Mouse (Mus musculus): Measurements from ENCODE around the gene Stard7.
"Not testable (repeated sequence)": the region's sequence is repeated elsewhere in the genome, so short reads cannot be mapped to it uniquely, and the experiment has no call there.

The Stard7 gene

GRCm38 (mm10) chr2:127272806-127273205, 2.8 kb downstream of the Stard7 start:
- in situ Hi-C loops (cut with MboI, MseI): no loop called here

DNA sequence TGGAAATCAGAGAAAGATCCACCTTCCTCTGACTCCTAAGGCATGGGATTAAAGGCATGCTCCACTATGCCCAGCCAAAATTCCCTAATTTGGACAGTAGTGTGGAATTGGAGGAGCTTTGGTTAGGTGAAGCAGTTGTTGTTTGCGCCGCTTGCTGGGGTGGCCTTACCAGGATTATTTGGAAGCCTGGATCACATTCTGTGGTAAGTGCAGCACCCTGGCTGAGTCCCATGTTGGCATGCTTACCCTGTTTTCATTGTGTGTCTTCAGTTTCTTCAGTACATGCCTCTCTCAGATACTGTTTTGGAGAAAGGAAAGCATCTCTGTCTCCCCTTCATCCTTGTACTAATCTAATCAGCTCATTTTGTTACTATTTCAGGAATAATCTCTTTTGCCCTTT, 4.6 kb downstream of the Stard7 start:
- in situ Hi-C loops (cut with MboI, MseI): no loop called here

- in situ Hi-C loops (cut with MboI, MseI): no loop called here
Measured at GRCm38 (mm10) chr2:127275551-127276320, 5.7 kb downstream of the Stard7 start.

DNA sequence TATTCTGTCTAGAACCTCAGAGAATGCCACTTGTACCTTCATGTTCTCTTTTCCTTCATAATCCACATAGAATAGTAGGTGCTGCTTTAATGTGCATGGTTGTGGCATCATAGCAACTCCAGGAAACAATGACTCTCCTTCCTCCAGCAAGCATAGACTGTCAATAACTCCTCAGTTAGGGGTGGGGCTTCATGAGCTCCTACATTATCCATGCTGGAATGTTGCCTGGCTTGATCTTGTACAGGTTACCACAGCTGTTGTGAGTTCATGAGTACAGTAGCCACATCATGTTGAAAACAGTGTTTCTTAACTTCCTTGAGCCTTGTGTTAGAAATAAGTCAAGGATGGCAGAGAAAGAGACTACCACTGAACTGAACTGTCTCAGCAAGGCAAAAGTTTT, 8.1 kb downstream of the Stard7 start:
- in situ Hi-C loops (cut with MboI, MseI): no loop called here

DNA sequence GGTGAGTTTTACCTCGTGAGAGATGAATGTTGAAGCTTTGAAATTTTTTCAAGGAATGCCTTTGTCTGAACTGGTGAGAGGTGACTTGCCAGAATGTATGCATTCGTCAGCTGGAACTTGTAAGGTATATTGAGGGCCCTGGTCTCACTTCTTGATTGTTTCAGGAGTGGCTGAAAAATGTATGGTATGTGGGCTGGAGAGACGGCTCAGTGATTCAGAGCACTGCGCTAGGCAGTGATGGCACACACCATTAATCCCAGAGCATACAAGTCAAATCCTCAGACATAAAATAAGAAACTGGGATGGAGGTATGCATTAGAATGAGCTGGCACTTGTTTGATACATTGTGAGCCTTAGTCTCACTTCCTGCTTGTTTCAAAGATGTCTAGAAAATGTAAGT, 22.2 kb downstream of the Stard7 start:
- in situ Hi-C loops (cut with MboI, MseI): no loop called here

- in situ Hi-C loops (cut with MboI, MseI): no loop called here
Measured at GRCm38 (mm10) chr2:127297001-127297805, 27.2 kb downstream of the Stard7 start.

GRCm38 (mm10) chr2:127298056-127298455, 28.0 kb downstream of the Stard7 start:
- in situ Hi-C loops (cut with MboI, MseI): no loop called here

GRCm38 (mm10) chr2:127300701-127301100, 30.7 kb downstream of the Stard7 start:
- in situ Hi-C loops (cut with MboI, MseI): no loop called here

DNA sequence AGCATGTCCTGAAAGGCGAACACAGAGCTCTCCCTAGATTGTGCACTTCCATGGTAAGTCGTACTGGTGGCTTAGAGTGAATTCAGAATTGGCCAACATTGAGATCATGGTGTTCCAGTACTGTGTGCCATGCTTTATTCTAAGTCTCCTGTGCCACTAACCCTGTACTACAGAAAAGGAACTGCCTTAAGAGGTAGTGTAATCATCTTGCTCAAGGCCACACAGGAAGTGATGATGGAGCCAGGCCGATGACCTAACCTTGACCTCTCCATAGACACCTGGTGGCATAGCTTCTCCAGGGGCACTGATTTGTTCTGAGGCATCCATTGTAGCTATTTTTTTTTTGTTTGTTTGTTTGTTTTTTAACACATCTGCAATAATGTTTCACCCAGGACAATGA, 31.9 kb downstream of the Stard7 start:
- in situ Hi-C loops (cut with MboI, MseI): no loop called here

DNA sequence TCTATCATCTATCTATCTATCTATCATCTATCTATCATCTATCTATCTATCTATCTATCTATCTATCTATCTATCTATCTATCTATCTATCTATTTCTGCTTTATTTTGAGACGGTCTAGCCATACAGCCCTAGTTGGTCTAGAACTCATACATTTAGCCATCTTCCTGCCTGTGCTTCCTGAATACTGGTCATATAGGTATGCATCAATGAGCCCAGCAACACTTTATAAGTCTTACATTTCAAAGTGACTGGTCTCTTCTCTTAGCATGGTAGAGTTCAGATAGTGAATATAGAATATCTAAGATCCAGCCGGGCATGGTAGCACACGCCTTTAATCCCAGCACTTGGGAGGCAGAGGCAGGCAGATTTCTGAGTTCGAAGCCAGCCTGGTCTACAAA, 34.2 kb downstream of the Stard7 start:
- in situ Hi-C loops (cut with MboI, MseI): not testable (repeated sequence)

DNA sequence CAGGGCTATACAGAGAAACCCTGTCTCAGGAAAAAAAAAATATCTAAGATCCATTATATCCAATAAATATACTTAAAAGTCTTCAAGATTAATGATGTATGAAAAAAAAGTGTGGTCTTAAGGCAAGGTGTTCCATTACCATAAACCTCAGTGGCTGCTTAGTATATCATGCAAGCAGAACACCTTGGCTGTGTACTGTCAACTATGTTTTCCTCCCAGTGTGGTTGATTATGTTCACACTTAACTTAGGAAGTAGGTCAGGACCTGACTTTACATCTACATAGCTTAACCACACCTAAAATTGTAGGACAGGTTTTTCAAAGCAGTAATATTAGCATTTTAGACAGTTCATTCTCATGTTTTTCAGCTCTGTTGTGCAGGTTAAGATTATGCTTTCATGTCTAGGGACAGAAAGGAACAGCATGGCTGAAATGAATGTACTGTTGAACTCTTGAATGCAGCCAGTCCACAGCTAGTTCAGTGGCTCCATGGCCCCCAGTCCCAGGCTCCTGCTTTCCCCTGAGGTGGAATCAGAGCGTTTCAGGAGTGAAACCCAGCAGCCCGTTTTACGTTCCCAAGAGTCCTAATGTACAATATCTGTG, 34.7 kb downstream of the Stard7 start:
- in situ Hi-C loops (cut with MboI, MseI): loop anchor here (5.0 kb wide), 1 partner anchor 38 kb away; no protein-coding TSS in a partner anchor

DNA sequence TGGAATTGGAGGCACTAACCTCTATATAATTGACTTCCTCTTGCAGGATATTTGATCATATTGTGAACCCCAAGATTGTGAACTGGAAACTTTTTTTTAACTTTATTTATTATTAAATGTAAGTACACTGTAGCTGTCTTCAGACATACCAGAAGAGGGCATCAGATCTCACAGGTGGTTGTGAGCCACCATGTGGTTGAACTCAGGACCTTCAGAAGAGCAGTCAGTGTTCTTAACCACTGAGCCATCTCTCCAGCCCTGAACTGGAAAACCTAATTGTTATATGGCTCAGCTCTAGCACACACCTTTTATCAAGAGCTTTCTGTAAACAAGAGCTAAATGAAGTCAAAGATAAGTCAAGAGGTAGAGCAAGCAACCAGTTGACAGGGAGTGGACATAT, 36.1 kb downstream of the Stard7 start:
- in situ Hi-C loops (cut with MboI, MseI): loop anchor here (5.0 kb wide), 1 partner anchor 36 kb away; no protein-coding TSS in a partner anchor

DNA sequence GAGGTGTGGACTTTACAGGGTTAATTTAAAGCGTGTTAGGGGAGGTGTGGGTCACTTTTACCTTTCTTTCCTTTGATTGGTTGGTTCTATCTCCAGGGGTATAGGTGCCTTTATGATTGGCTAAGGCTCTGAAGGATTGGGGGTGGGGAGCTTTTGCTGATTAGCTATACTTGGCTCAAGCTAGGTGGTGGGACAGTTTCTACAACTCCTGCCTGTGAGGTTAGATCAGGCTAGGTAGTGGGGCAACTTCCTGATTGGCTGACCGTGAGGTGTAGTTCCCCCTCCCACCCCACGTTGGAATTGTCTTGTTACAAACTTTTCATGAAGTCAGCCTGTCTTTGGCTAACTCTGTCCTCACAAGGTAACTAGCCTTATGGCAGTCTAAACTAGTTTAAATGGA, 37.2 kb downstream of the Stard7 start:
- in situ Hi-C loops (cut with MboI, MseI): loop anchor here (5.0 kb wide), 1 partner anchor 35 kb away; no protein-coding TSS in a partner anchor

- in situ Hi-C loops (cut with MboI, MseI): loop anchor here (5.0 kb wide), 1 partner anchor 34 kb away; no protein-coding TSS in a partner anchor
Measured at GRCm38 (mm10) chr2:127308660-127309059, 38.6 kb downstream of the Stard7 start.

DNA sequence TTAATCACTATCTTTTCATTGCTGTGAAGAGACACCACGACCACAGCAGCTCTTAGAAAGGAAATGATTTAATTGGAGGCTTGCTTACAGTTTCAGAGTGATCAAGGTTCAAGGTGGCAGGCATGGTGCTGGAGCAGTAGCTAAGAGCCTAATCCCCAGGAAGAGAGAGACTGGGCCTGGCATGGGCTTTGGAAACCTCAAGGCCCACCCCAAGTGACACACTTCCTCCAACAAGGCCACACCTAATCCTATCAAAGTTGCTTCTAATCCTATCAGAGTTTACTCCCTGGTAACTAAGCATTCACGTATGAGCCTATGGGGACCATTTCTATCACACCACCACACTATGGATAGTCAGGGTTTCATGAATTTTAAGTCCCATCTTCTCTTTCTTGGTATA, 40.2 kb downstream of the Stard7 start:
- in situ Hi-C loops (cut with MboI, MseI): no loop called here

DNA sequence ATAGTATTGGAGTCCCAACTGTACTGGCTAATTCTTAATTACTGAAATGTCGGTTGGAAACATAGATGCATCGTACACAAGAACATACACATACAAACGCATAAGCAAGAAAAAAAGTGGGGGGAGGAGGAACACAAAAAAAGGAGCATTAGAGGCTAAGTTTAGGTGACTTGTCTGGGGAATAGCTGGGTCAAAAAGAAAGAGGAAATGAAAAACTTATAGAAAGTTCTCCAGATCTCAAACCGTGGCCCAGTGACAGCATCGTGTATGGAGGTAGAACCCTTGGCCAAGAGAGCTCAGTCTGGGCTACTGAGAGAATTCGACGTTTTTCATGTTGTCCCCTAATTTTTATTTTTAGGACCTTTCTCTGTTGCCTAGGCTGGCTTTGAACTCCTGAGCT, 40.7 kb downstream of the Stard7 start:
- in situ Hi-C loops (cut with MboI, MseI): no loop called here

DNA sequence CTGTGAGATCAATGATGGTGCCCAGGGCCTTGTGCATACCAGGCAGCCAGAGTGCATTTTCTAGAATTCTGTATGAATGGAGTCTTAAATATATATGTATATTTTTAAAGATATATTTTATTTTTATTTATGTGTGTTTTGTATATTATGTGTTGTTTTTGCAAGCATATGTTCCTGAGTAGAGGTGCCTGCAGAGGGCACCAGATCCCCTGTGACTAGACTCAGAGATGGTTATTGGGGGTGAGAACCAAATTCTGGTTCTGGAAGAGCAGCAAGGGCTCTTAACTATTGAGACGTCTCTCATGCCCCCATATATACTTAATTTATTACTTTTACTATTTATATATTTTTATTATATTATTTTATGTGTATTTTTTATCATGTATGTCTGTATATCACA, 41.2 kb downstream of the Stard7 start:
- in situ Hi-C loops (cut with MboI, MseI): no loop called here

DNA sequence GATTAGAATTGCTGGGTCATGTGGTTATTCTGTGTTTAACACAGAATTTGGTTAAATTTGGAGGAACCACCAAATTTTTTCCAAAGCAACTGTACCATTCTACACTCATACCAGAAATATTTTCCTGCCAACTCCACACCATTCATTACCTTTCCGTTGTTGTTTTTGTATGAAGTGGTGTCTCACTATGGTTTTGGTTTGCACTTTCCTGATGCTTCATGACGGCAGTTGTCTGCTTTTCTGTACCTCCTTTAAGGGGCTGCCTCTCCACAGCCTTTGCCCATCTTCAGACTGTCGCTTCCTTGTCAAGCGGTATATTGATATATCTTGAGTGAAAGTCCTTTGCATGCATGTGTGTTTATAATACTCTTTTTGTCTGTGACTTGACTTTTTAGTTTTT, 42.8 kb downstream of the Stard7 start:
- in situ Hi-C loops (cut with MboI, MseI): no loop called here

DNA sequence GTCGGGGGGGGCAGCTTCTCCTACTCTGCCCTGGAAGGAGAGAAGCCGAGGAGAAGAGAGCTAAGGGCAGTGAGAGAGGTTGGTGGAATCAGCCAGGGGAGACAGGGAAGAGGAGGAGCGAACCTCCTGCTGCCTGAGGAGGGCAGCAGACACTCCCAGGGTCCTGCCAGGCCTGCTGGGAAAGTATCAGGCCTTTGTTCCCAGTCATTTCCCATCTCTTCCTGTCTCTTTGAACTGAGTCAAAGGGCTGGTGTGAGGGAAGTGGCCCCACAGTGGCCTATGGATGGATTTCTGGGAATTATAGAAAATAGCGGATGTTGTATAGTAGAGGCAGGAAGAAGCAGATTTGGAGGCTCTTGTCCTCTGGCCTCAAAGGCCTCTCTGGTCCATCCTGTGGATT, 43.9 kb downstream of the Stard7 start:
- in situ Hi-C loops (cut with MboI, MseI): no loop called here

GRCm38 (mm10) chr2:127314467-127315154, 44.6 kb downstream of the Stard7 start:
- in situ Hi-C loops (cut with MboI, MseI): no loop called here

DNA sequence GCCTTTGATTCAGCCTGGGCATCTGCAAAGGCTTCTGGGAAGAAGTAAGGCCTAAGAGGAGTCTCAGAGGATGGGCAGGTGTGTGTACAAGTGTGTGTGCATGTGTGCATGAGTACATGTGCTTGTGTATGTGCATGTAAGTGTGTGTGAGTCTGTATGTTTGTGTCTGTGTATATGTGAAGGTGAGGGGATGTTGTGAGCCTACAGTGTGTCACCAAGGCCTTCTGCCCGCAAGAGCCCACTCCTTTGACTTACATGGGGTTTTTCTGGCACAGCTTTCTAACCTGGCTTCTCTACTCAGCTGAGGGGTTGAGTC, 45.1 kb downstream of the Stard7 start:
- in situ Hi-C loops (cut with MboI, MseI): no loop called here

- in situ Hi-C loops (cut with MboI, MseI): no loop called here
Measured at GRCm38 (mm10) chr2:127316431-127316830, 46.4 kb downstream of the Stard7 start.
